Mouse (Mus musculus) MEL (cell line): ENCODE data around the gene Sipa1l3. TPM values are rescaled to one million over a fixed set of nuclear protein-coding genes. Genes with fewer than 3 reads are reported as not detected.
A peak's percentile ranks its signal among the peaks of the same experiment; 100 is the strongest.

Source experiments
- DNase-seq: peaks from one replicate; pipeline ENCODE4 v3.0.0; 2011; ENCODE audit warnings: low read depth, low spot score
- H3K27ac ChIP-seq: 2 replicates; pipeline ENCODE4 v1.5.1; 2012; ENCODE audit warnings: low read depth, mild to moderate bottlenecking, control low read depth, low read length, moderate library complexity; ENCODE audit not compliant: control insufficient read depth
- H3K27me3 ChIP-seq, 2 experiments: fragments of 150-350 bp in 1 of 2; sonication (generic) in 1 of 2; 2 replicates each; pipeline ENCODE4 v1.6.1; 2012; ENCODE audit warnings: low read length in 2 of 2, mild to moderate bottlenecking in 2 of 2, improper control_type of control experiment in 1 of 2, moderate library complexity in 1 of 2; ENCODE audit not compliant: insufficient read depth in 2 of 2, control insufficient read depth in 1 of 2
- H3K36me3 ChIP-seq, 2 experiments: 2 replicates each; pipeline ENCODE4 v1.6.1; 2012 to 2014; ENCODE audit warnings: low read length in 2 of 2, improper control_type of control experiment in 1 of 2, inconsistent platforms in 1 of 2, mild to moderate bottlenecking in 1 of 2; ENCODE audit not compliant: insufficient read depth in 2 of 2, control insufficient read depth in 1 of 2
- H3K4me1 ChIP-seq, 2 experiments: fragments of 150-350 bp in 1 of 2; sonication (generic) in 1 of 2; 2 replicates each; pipeline ENCODE4 v1.6.1; 2012; ENCODE audit warnings: low read length in 2 of 2, improper control_type of control experiment in 1 of 2, mild to moderate bottlenecking in 1 of 2; ENCODE audit not compliant: insufficient read depth in 2 of 2, control insufficient read depth in 1 of 2
- H3K4me3 ChIP-seq, 2 experiments: fragments of 150-350 bp in 1 of 2; sonication (generic) in 1 of 2; 2 replicates each; pipeline ENCODE4 v1.5.1; 2012; ENCODE audit warnings: low read depth in 2 of 2, low read length in 2 of 2, mild to moderate bottlenecking in 2 of 2, moderate library complexity in 2 of 2, control low read depth in 1 of 2, improper control_type of control experiment in 1 of 2; ENCODE audit not compliant: control insufficient read depth in 1 of 2, insufficient read depth in 1 of 2
- H3K79me2 ChIP-seq: 2 replicates; pipeline ENCODE4 v1.6.1; 2012; ENCODE audit warnings: mild to moderate bottlenecking, low read length, moderate library complexity; ENCODE audit not compliant: control insufficient read depth, poor library complexity, insufficient read depth
- H3K9ac ChIP-seq: 2 replicates; pipeline ENCODE4 v1.6.1; 2012; ENCODE audit warnings: low read depth, mild to moderate bottlenecking, control low read depth, low read length, moderate library complexity; ENCODE audit not compliant: control insufficient read depth, poor library complexity, severe bottlenecking
- H3K9me3 ChIP-seq: fragments of 150-350 bp; sonication (generic); replicated peaks from 2 replicates; pipeline ENCODE4 v1.6.1; 2012; ENCODE audit warnings: mild to moderate bottlenecking, low read length, improper control_type of control experiment, moderate library complexity; ENCODE audit not compliant: insufficient read depth
- BHLHE40 ChIP-seq: IDR thresholded peaks from 2 replicates; pipeline ENCODE4 v1.6.1; 2012; ENCODE audit warnings: low read depth, mild to moderate bottlenecking, inconsistent platforms, low read length, improper control_type of control experiment, borderline replicate concordance
- CHD1 ChIP-seq: IDR thresholded peaks from 2 replicates; pipeline ENCODE4 v1.6.1; 2012; ENCODE audit warnings: low read depth, mild to moderate bottlenecking, inconsistent platforms, low read length, improper control_type of control experiment
- CHD2 ChIP-seq: IDR thresholded peaks from 2 replicates; pipeline ENCODE4 v1.6.1; 2011; ENCODE audit warnings: low read length, improper control_type of control experiment
- CTCF ChIP-seq, 3 experiments: IDR thresholded peaks in 2 of 3; conservative IDR thresholded peaks in 1 of 3; 2 replicates each; pipeline ENCODE4 v1.5.1; 2011 to 2012; ENCODE audit warnings: low read length in 3 of 3, low read depth in 2 of 3, mild to moderate bottlenecking in 2 of 3, improper control_type of control experiment in 1 of 3, inconsistent platforms in 1 of 3, mixed read lengths in 1 of 3, moderate library complexity in 1 of 3; ENCODE audit not compliant: control insufficient read depth in 1 of 3, insufficient read depth in 1 of 3, poor library complexity in 1 of 3, severe bottlenecking in 1 of 3
- E2F4 ChIP-seq: IDR thresholded peaks from 2 replicates; pipeline ENCODE4 v1.6.1; 2011; ENCODE audit warnings: low read depth, low read length, improper control_type of control experiment, borderline replicate concordance
- EP300 ChIP-seq, 2 experiments: IDR thresholded peaks; 2 replicates each; pipeline ENCODE4 v1.6.1; 2011; ENCODE audit warnings: improper control_type of control experiment in 2 of 2, low read length in 2 of 2, low read depth in 1 of 2, mild to moderate bottlenecking in 1 of 2
- ETS1 ChIP-seq: IDR thresholded peaks from 2 replicates; pipeline ENCODE4 v1.6.1; 2012; ENCODE audit warnings: low read depth, mild to moderate bottlenecking, inconsistent platforms, low read length, improper control_type of control experiment, moderate library complexity
- GABPA ChIP-seq: IDR thresholded peaks from 2 replicates; pipeline ENCODE4 v1.6.1; 2012; ENCODE audit warnings: low read depth, mild to moderate bottlenecking, inconsistent platforms, low read length, improper control_type of control experiment, moderate library complexity
- HCFC1 ChIP-seq: IDR thresholded peaks from 2 replicates; pipeline ENCODE4 v1.6.1; 2012; ENCODE audit warnings: low read depth, mild to moderate bottlenecking, inconsistent platforms, low read length, improper control_type of control experiment, moderate library complexity
- JUND ChIP-seq: IDR thresholded peaks from 2 replicates; pipeline ENCODE4 v1.6.1; 2011; ENCODE audit warnings: low read depth, mild to moderate bottlenecking, improper control_type of control experiment, low read length
- KAT2A ChIP-seq: conservative IDR thresholded peaks from 2 replicates; pipeline ENCODE4 v1.6.1; 2012; ENCODE audit warnings: low read depth, low read length, improper control_type of control experiment, inconsistent platforms
- MAFK ChIP-seq: IDR thresholded peaks from 2 replicates; pipeline ENCODE4 v1.6.1; 2011; ENCODE audit warnings: low read depth, mild to moderate bottlenecking, low read length, improper control_type of control experiment, borderline replicate concordance
- MAX ChIP-seq: IDR thresholded peaks from 2 replicates; pipeline ENCODE4 v1.6.1; 2011; ENCODE audit warnings: low read length, improper control_type of control experiment
- MAZ ChIP-seq: IDR thresholded peaks from 2 replicates; pipeline ENCODE4 v1.6.1; 2012; ENCODE audit warnings: low read depth, mild to moderate bottlenecking, inconsistent platforms, low read length, improper control_type of control experiment
- MEF2A ChIP-seq: IDR thresholded peaks from 2 replicates; pipeline ENCODE4 v1.6.1; 2014; ENCODE audit warnings: low read depth, mild to moderate bottlenecking, inconsistent platforms, low read length, improper control_type of control experiment; ENCODE audit not compliant: poor library complexity, insufficient replicate concordance, severe bottlenecking; ENCODE audit errors: extremely low read depth
- MXI1 ChIP-seq: IDR thresholded peaks from 2 replicates; pipeline ENCODE4 v1.6.1; 2011; ENCODE audit warnings: mild to moderate bottlenecking, low read depth, low read length, improper control_type of control experiment
- MYB ChIP-seq: IDR thresholded peaks from 2 replicates; pipeline ENCODE4 v1.6.1; 2011; ENCODE audit warnings: mild to moderate bottlenecking, low read depth, low read length, improper control_type of control experiment
- MYC ChIP-seq: IDR thresholded peaks from 2 replicates; pipeline ENCODE4 v1.6.1; 2011; ENCODE audit warnings: low read depth, mild to moderate bottlenecking, low read length, improper control_type of control experiment, moderate library complexity
- NELFE ChIP-seq: IDR thresholded peaks from 2 replicates; pipeline ENCODE4 v1.6.1; 2011; ENCODE audit warnings: low read depth, low read length, improper control_type of control experiment
- POLR2A ChIP-seq, 2 experiments: IDR thresholded peaks; 2 replicates each; pipeline ENCODE4 v1.6.1; 2011 to 2012; ENCODE audit warnings: low read length in 2 of 2, mild to moderate bottlenecking in 2 of 2, control low read depth in 1 of 2, improper control_type of control experiment in 1 of 2, low read depth in 1 of 2, moderate library complexity in 1 of 2; ENCODE audit not compliant: control insufficient read depth in 1 of 2, insufficient read depth in 1 of 2, poor library complexity in 1 of 2
- POLR2AphosphoS2 ChIP-seq: IDR thresholded peaks from 2 replicates; pipeline ENCODE4 v1.6.1; 2011; ENCODE audit warnings: low read length, improper control_type of control experiment
- RAD21 ChIP-seq: IDR thresholded peaks from 2 replicates; pipeline ENCODE4 v1.6.1; 2011; ENCODE audit warnings: mild to moderate bottlenecking, low read depth, low read length, improper control_type of control experiment
- SIN3A ChIP-seq: IDR thresholded peaks from 2 replicates; pipeline ENCODE4 v1.6.1; 2012; ENCODE audit warnings: low read length, improper control_type of control experiment, inconsistent platforms
- SMC3 ChIP-seq: IDR thresholded peaks from 2 replicates; pipeline ENCODE4 v1.6.1; 2011; ENCODE audit warnings: low read depth, low read length, improper control_type of control experiment
- TAL1 ChIP-seq: IDR thresholded peaks from 2 replicates; pipeline ENCODE4 v1.6.1; 2012; ENCODE audit warnings: mild to moderate bottlenecking, inconsistent platforms, low read length, moderate library complexity, mixed read lengths
- TBP ChIP-seq: IDR thresholded peaks from 2 replicates; pipeline ENCODE4 v1.8.0; 2011; ENCODE audit warnings: low read depth, low read length, improper control_type of control experiment
- TCF12 ChIP-seq: IDR thresholded peaks from 2 replicates; pipeline ENCODE4 v1.6.1; 2014; ENCODE audit warnings: low read depth, mild to moderate bottlenecking, inconsistent platforms, low read length, improper control_type of control experiment, moderate library complexity
- UBTF ChIP-seq: IDR thresholded peaks from 2 replicates; pipeline ENCODE4 v1.6.1; 2012; ENCODE audit warnings: low read depth, mild to moderate bottlenecking, inconsistent platforms, low read length, improper control_type of control experiment, moderate library complexity, borderline replicate concordance; ENCODE audit not compliant: insufficient read depth
- USF1 ChIP-seq: IDR thresholded peaks from 2 replicates; pipeline ENCODE4 v1.6.1; 2014; ENCODE audit warnings: low read depth, mild to moderate bottlenecking, inconsistent platforms, low read length, improper control_type of control experiment, moderate library complexity
- USF2 ChIP-seq, 2 experiments: IDR thresholded peaks; 2 replicates each; pipeline ENCODE4 v1.6.1; 2011 to 2012; ENCODE audit warnings: improper control_type of control experiment in 2 of 2, low read length in 2 of 2, borderline replicate concordance in 1 of 2, inconsistent platforms in 1 of 2, low read depth in 1 of 2, mild to moderate bottlenecking in 1 of 2; ENCODE audit not compliant: insufficient read depth in 1 of 2
- ZKSCAN1 ChIP-seq: IDR thresholded peaks from 2 replicates; pipeline ENCODE4 v1.6.1; 2012; ENCODE audit warnings: low read depth, mild to moderate bottlenecking, inconsistent platforms, low read length, improper control_type of control experiment, moderate library complexity
- ZMIZ1 ChIP-seq: IDR thresholded peaks from 2 replicates; pipeline ENCODE4 v1.6.1; 2012; ENCODE audit warnings: low read depth, mild to moderate bottlenecking, inconsistent platforms, low read length, improper control_type of control experiment, moderate library complexity
- ZNF384 ChIP-seq: IDR thresholded peaks from 2 replicates; pipeline ENCODE4 v1.6.1; 2012; ENCODE audit warnings: low read depth, mild to moderate bottlenecking, inconsistent platforms, low read length, improper control_type of control experiment
- polyA plus RNA-seq, 2 experiments: library from polyadenylated mRNA; stranded (reverse) in 1 of 2; unstranded in 1 of 2; fragments of >175 nt in 1 of 2; fragments of >200 nt in 1 of 2; gene quantifications; 2 replicates each; pipeline versions ENCODE4 v1.2.1 to v1.2.4; 2012; ENCODE audit warnings: low replicate concordance in 2 of 2, low read depth in 1 of 2; ENCODE audit not compliant: insufficient read length in 2 of 2, insufficient read depth in 1 of 2, missing spikeins in 1 of 2
- total RNA-seq: library from RNA; depleted of rRNA; stranded (reverse); fragments of 300-350 nt; gene quantifications from 2 replicates; pipeline ENCODE4 v1.2.3, GENCODE M21; 2012

Gene Sipa1l3
- total and polyA plus RNA-seq, 3 experiments = 14.9 to 49.4 TPM; not detected in 1

- TF ChIP-seq TAL1 (no peak), MXI1 (peak; percentile 96), EP300 (IDR thresholded peaks at IDR 0.05; ENCODE audit: low read depth in 1 of 2, low read length in 2 of 2) (peak in 1 of 2 experiments; percentile 30; a peak in 1 of 4 replicates), MYC (peak; percentile 98)
- TF ChIP-seq, all 39 proteins: peak for 19
Observed at GRCm38 (mm10) chr7:29307350-29308104, 210.9 kb downstream of the Sipa1l3 start (continued).

DNA sequence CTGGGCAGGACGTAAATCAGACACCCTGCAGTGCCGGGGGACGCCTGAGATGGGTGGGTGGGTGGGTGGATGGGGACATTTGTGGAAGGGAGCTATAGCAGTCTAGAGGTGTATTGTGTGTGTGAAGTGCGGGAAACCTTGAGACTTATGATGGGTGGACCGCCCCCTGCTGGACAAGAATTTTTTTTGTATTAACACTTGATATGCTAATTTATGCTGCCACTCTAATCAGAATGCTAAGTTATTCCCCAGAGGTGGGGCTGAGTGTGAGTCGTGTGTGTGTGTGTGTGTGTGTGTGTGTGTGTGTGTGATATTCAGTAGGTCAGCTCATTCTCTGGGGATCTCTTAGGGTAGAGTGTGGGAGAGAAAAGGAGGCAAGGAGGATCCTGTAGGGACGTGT lies 211.8 kb downstream of the Sipa1l3 start:
- Histone ChIP-seq H3K4me3 (peak overlapping the region; percentile 73 to 81), H3K9me3 (no peaks in the 10 kb centered on the region), H3K79me2 (no peaks in the 10 kb centered on the region; the same call in none of the 2 replicates), H3K27me3 (no peaks in the 10 kb centered on the region), H3K27ac (peak overlapping the region; percentile 68; the same call in 1 of the 2 replicates), H3K36me3 (peaks cover 0 to 8% of the 10 kb centered on the region in 2 experiments; a peak in 2 of 4 replicates), H3K4me1 (peaks cover 8 to 11% of the 10 kb centered on the region in 2 experiments), H3K9ac (peak overlapping the region; percentile 70)
- DNase-seq = peak; percentile 91
- TF ChIP-seq ETS1 (no peak), NELFE (no peak), MAFK (no peak), SMC3 (peak; percentile 41; the same call in 1 of the 2 replicates), CHD1 (no peak), BHLHE40 (no peak), E2F4 (no peak), MAX (no peak), MAZ (no peak), CTCF (IDR thresholded peaks at IDR 0.05 in 2 of 3, conservative IDR thresholded peaks at IDR 0.05 in 1 of 3; ENCODE audit: control insufficient read depth in 1 of 3, insufficient read depth in 1 of 3, low read depth in 2 of 3, low read length in 3 of 3, poor library complexity in 1 of 3, severe bottlenecking in 1 of 3) (peak; percentile 38 to 68 (median 53); a peak in 5 of 6 replicates), UBTF (no peak), EP300 (IDR thresholded peaks at IDR 0.05; ENCODE audit: low read depth in 1 of 2, low read length in 2 of 2) (no peak), ZNF384 (peak; percentile 43; the same call in 1 of the 2 replicates), ZKSCAN1 (no peak), USF1 (no peak), TAL1 (no peak), MEF2A (no peak), MYC (no peak), HCFC1 (peak; percentile 52), TCF12 (no peak), MYB (no peak), RAD21 (peak; percentile 17), POLR2A (IDR thresholded peaks at IDR 0.05; ENCODE audit: control insufficient read depth in 1 of 2, insufficient read depth in 1 of 2, low read depth in 1 of 2, low read length in 2 of 2, poor library complexity in 1 of 2) (no peak), TBP (no peak), CHD2 (no peak), GABPA (no peak), USF2 (IDR thresholded peaks at IDR 0.05; ENCODE audit: borderline replicate concordance in 1 of 2, insufficient read depth in 1 of 2, low read depth in 1 of 2, low read length in 2 of 2) (no peak), POLR2AphosphoS2 (no peak), SIN3A (no peak), MXI1 (no peak), KAT2A (no peak), ZMIZ1 (no peak), JUND (no peak)
